In the genomic region with DNA sequence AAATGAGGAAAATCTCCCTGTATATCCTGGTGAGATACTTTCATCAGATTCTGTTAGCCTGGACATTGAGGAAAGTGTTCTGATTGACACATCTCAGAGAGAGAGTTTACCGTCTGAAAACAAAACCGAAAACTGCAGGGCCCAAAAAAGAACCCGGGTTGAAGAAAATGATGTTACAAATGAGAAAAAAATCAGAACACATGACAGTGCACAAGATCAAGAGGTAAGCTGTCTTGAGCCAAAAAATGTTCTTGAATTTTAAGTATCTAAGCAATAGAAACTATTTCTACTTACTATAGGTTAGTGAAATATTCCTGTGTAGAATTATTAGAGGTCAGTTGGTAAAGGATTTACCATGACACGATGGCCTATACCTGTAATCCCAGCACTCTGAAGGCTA, we compare ENCODE assay signal across 16 mouse cellular contexts.
"Had no signal": no experiment of that assay in that cellular context is flagged by ENCODE, and none has a peak within 500 bp of the region (broad histone marks: within the 10 kb centered on the region; RNA-seq: fewer than 3 reads in every experiment).

No protein-coding gene starts in this region.

- H3K4me3 ChIP-seq: neural tube, embryonic 13.5 days; neural tube, embryonic 15.5 days; stomach, embryonic 15.5 days had no signal

- DNase-seq: retina, postnatal 1 day; right cerebral cortex, adult 18-20 months; right cerebral cortex, postnatal 14 days; right cerebral cortex, postnatal 25 days; right cerebral cortex, postnatal 4 days; spleen, adult 18-20 months; thymus, adult 18-20 months; thymus, adult 2 months; thymus, postnatal 14 days; thymus, postnatal 25 days; thymus, postnatal 36 days; thymus, postnatal 4 days had no signal

- H3K9ac ChIP-seq: neural tube, embryonic 13.5 days; neural tube, embryonic 15.5 days; stomach, embryonic 15.5 days had no signal

- H3K27me3 ChIP-seq: neural tube, embryonic 13.5 days; neural tube, embryonic 15.5 days; stomach, embryonic 15.5 days had no signal

- H3K9me3 ChIP-seq: neural tube, embryonic 13.5 days; neural tube, embryonic 15.5 days; stomach, embryonic 15.5 days had no signal

- H3K4me1 ChIP-seq: neural tube, embryonic 13.5 days; neural tube, embryonic 15.5 days; stomach, embryonic 15.5 days had no signal

- H3K27ac ChIP-seq: neural tube, embryonic 13.5 days; neural tube, embryonic 15.5 days; stomach, embryonic 15.5 days; stomach, postnatal 0 days had no signal

- H3K4me2 ChIP-seq: neural tube, embryonic 13.5 days; neural tube, embryonic 15.5 days; stomach, embryonic 15.5 days had no signal

- H3K36me3 ChIP-seq: neural tube, embryonic 15.5 days had no signal
